Mouse (Mus musculus) cerebellum, adult 9-10 months (tissue): ENCODE results near the gene Mepce.

Experiments used
- DNase-seq: peaks from one replicate; pipeline ENCODE4 v3.0.0; 2022

The Mepce gene

DNA sequence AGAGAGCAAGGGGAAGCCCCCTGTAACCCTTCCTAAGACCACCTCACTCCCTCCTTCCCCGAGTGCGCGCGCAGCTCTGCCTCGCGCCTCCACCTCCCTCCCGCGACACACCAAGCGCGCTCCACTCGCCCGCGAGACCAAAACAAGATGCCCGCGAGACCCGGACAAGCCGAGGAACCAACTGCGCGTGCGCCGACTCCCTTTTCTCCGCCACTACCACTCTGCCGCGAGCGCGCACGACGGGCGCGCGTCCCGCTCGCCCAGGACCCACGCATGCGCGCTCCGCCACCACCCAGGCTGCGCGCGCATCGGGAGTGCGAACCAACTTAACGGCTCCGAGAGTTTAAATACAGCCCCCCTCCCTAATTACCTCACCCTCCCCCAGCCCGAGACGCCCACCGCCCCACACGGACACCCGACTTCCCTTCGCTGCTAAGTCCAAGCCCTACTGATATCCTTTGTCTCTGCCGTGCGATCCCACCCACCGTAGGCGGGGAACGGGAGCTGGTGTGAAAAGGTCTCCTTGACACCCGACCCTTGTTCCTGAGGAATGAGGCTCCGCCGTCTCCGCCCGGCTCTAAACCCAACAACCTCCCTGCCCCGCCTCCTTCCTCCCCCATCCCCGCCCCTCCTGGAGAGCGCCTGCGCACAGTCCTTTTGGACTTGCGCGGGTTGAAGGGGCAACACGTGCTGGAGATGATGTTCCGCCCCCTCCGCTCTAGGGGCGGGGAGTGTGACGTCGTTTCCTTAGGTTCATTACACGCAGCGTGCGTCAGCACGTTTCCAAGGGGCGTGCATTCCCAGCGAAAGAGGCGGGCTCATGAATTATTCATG is 1.1 kb downstream of the Mepce start:
- peak; percentile 100 for DNase-seq

DNA sequence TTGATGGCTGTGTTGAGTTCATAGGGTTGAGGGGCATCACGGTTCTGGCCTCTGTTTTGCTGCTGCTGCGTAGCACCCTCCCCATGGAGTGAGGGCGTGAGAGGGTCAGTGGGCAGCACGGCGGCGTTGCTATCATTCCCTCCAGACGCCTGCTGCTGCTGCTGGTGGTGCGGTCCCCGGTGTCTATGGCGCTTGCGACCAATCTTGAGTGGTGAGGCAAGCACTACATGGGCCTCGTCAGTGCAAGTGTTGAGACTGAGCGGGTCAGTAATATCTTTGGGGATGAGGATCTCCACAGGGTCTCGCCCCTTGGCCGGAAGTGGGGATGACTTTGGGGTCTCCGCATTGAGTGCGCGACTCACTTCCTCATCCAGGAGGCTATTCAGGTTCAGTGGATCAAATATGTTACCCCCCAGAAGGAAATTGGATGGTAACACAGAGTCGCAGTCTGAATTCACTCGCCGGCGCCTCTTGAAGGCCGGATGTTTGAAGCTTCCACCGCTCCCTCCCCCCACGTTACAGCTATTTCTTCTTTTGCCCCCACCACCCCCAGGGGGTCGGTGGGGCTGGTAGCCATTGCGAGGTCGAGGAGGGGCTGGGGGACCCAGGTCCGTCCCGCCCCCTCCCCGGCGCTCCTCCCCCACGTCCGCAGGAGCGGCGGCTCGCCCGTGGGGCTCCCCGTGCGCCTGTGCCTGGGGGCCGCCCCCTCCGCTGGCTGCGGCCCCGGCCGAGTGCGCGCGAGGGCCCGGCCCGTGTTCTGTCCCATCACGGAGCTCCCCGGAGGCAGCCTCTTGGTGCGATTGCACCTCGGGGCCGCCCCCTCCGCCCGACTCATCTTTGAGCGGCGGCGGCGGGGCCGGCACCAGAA is 2.1 kb downstream of the Mepce start:
- peak; percentile 82 for DNase-seq

GRCm38 (mm10) chr5:137784546-137784945 is 2.9 kb downstream of the Mepce start:
- DNase-seq: peak; percentile 67

- DNase-seq: no peak
These were observed 3.4 kb downstream of the Mepce start for GRCm38 (mm10) chr5:137783901-137784540.

GRCm38 (mm10) chr5:137782776-137783522 is 4.5 kb downstream of the Mepce start:
- DNase-seq: peak; percentile 51

DNA sequence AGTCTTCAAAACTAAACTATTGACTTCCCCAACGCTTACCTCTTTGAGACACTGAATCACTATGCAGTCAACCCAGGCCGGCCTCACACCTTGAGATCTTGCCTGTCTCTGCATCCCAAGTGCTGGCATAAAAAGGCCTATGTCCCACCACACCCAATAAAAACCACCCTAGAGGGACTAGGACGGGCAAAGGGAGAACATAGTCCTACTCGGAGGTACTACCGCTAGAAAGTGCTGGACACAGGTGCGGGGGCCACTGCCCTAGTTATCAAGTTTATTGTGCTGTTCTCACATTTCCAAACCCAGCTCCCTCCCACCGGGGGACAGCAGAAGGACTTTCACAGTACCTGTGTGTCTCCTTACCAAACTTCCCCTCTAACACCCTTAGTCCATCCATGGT is 5.8 kb downstream of the Mepce start:
- peak; percentile 43 for DNase-seq

- DNase-seq: peak; percentile 58
These were observed 8.2 kb downstream of the Mepce start for GRCm38 (mm10) chr5:137779053-137779933.

DNA sequence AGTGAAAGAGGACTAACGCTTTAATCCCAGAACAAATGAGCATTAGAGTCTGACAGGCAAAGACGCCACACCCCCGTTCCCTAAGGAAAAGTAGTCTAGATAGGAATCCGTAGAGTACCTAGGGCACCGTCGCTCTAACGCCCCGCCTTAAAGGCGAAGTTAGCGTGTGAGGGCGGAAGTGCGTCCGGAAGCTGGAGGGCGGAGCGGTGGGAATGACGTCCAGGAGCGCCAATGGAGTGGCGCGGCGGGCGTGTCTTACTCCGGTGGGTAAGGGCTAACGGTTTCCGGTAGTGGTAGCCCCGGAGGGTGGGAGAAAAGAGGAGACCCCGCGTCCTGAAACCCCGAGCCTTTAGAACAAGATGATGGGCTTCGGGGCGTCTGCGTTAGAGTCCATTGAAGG is 8.8 kb downstream of the Mepce start, which contains the start of gene Ppp1r35:
TSS of gene Ppp1r35 (plus strand) at position 215 of the 400 bp plus-strand sequence.
- DNase-seq: peak; percentile 96

GRCm38 (mm10) chr5:137777267-137777845 is 10.1 kb downstream of the Mepce start:
- DNase-seq: peak; percentile 44

DNA sequence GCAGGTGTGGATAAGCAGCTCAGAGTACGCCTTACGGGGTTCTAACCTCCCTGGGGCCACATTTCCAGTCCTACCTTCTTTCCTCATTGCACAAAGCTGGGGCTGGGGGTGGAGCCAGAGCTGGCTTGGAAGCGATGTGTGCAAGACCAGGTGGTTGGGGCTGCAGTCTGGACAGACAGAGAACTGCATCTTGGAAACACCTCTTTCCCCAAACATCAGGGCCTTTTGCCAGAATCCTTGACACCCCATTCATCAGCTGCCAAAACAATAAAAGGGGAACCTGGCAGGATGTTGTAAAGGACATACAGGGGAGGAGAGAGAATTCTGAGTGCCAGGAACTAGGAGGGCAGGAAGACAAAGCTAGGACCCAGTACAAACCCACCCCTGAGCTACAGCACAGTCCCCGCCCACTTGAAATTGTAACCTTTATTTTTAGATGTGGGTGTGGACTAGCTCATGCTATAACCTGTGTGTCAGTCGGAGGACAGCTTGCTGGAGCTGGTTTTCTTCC is 11.0 kb downstream of the Mepce start:
- DNase-seq: no peak

DNA sequence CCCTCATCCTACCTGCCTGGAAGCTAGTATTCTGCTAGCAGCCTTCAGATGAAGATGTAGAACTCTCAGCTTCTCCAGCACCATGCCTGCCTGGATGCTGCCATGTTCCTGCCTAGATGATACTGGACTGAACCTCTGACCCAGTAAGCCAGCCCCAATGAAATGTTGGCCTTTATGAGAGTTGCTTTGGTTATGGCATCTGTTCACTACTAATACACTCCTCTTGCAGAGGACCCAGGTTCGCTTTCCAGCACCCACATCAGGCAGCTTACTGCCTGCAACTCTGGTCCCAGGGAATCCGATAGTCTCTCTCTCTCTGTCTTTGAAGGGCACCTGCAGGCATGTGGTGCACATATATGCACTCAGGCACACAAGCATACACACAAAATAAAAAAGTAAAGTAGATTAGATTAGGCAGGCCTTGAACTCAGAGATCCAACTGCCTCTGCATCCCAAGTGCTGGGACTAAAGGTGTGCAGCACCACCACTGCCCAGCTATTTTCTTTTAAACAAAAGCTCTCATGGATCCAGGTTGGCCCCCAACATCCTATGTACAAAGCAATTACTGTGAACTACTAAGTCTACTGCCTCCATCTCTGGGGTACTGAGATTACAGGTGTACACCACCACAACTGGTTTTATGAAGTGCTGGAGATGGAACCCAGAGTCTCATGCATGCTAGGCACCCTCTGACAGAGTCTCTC is 11.7 kb downstream of the Mepce start:
- no peak for DNase-seq

- no peak for DNase-seq
These were observed 14.7 kb downstream of the Mepce start for GRCm38 (mm10) chr5:137772755-137773154.

- no peak for DNase-seq
These were observed 16.7 kb downstream of the Mepce start for GRCm38 (mm10) chr5:137770709-137771108.

GRCm38 (mm10) chr5:137768475-137768874 is 19.0 kb downstream of the Mepce start:
- DNase-seq: no peak

GRCm38 (mm10) chr5:137766270-137766669 is 21.2 kb downstream of the Mepce start:
- no peak for DNase-seq

GRCm38 (mm10) chr5:137764609-137765340 is 22.7 kb downstream of the Mepce start:
- DNase-seq: no peak

- peak; percentile 92 for DNase-seq
These were observed 27.5 kb downstream of the Mepce start for GRCm38 (mm10) chr5:137759971-137760412.

DNA sequence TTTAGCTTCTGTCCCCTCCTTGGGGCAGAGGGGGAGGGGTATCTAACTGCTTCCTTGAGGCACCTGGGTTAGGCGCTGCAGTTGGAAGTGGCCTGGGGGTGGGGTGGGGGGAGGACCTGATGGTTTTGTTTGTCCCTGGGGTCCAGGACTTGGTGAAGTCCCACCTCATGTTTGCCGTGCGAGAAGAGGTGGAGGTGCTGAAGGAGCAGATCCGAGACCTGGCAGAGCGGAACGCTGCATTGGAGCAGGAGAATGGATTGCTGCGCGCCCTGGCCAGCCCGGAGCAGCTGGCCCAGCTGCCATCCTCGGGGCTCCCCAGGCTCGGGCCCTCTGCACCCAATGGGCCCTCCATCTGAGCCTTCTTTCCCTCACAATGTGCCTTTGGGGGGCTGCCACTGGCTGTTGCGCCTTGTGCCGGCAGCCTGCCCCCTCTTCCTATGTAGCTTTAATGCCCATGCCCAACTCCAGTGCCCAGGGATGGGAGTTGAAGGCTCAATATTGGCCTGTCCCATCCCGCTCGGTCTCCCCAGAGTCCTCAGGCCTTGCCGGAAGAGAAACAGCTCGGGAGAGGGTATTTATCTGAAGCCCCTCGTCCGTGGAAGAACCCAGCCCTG is 28.4 kb downstream of the Mepce start:
- no peak for DNase-seq

GRCm38 (mm10) chr5:137757887-137758286 is 29.6 kb downstream of the Mepce start:
- peak; percentile 78 for DNase-seq
